Mouse (Mus musculus) lung, adult 2 months (tissue): ENCODE data around the gene Slc41a1.

Experiments used
- CTCF ChIP-seq: fragments of 200-500 bp; IDR thresholded peaks from 2 replicates; pipeline ENCODE4 v1.5.1; 2011; ENCODE audit warnings: mild to moderate bottlenecking, low read length, control low read depth; ENCODE audit not compliant: insufficient read depth
- POLR2A ChIP-seq: fragments of 200-500 bp; IDR thresholded peaks from 2 replicates; pipeline ENCODE4 v1.6.1; 2011; ENCODE audit warnings: low read depth, mild to moderate bottlenecking, control low read depth, low read length, borderline replicate concordance; ENCODE audit errors: extremely low read depth

DNA sequence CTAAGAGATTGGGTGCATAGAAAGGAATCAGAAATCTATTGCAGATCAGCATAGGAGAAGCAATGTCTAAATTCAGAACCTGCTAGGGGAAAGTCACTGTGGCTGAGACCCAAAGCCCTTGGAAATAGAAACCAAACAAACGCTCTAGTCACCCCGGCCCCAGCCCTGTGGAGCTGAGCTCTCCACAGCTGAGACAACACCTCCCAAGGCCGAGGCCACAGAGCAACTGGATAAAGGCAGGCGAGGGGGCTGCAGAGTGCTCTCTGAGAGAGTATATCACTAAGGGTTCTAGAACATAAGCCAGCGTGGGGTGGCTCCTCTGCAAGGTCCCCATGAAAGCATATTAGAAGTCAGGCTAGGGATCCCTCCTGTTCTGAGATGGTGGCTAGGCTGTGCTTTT, 11.2 kb downstream of the Slc41a1 start:
- no peak for TF ChIP-seq POLR2A
- no peak for TF ChIP-seq CTCF
